Mouse (Mus musculus): ENCODE data around the gene Ucn.

- TF ChIP-seq CTCF (IDR thresholded peaks at IDR 0.05; ENCODE audit: low read depth), result no peak
- no peak for TF ChIP-seq EP300 (IDR thresholded peaks at IDR 0.05; ENCODE audit: low read depth)
Observed at GRCm38 (mm10) chr5:31168630-31169029, 30.0 kb upstream of the Ucn start.

Measured in heart, postnatal 0 days (tissue).